Mouse (Mus musculus) thymus, adult 2 months (tissue): ENCODE measurements around the gene Eva1c. TPM values are rescaled to one million over a fixed set of nuclear protein-coding genes. Genes with fewer than 3 reads are reported as not detected.

Source experiments
- DNase-seq: peaks from one replicate; pipeline ENCODE4 v3.0.0; 2021
- H3K27ac ChIP-seq: fragments of 200-500 bp; 2 replicates; pipeline ENCODE4 v1.5.1; 2012; ENCODE audit warnings: low read length, control low read depth; ENCODE audit not compliant: control insufficient read depth, insufficient read depth
- H3K27me3 ChIP-seq: fragments of 200-500 bp; 2 replicates; pipeline ENCODE4 v1.6.1; 2012; ENCODE audit warnings: mild to moderate bottlenecking, low read length, moderate library complexity, mixed read lengths; ENCODE audit not compliant: control insufficient read depth, insufficient read depth
- H3K36me3 ChIP-seq: fragments of 200-500 bp; 2 replicates; pipeline ENCODE4 v1.6.1; 2012; ENCODE audit warnings: mild to moderate bottlenecking, low read length, moderate library complexity; ENCODE audit not compliant: control insufficient read depth, insufficient read depth
- H3K4me1 ChIP-seq: fragments of 200-500 bp; replicated peaks from 2 replicates; pipeline ENCODE4 v1.6.1; 2012; ENCODE audit warnings: low read length; ENCODE audit not compliant: control insufficient read depth, insufficient read depth
- H3K4me3 ChIP-seq: fragments of 200-500 bp; 2 replicates; pipeline ENCODE4 v1.5.1; 2012; ENCODE audit warnings: mild to moderate bottlenecking, low read length, control low read depth, moderate library complexity; ENCODE audit not compliant: control insufficient read depth, insufficient read depth
- CTCF ChIP-seq: fragments of 200-500 bp; IDR thresholded peaks from 2 replicates; pipeline ENCODE4 v1.5.1; 2012; ENCODE audit warnings: mild to moderate bottlenecking, control low read depth, low read length, moderate library complexity, borderline replicate concordance; ENCODE audit not compliant: control insufficient read depth, poor library complexity, insufficient read depth; ENCODE audit errors: extremely low read depth
- POLR2A ChIP-seq: fragments of 200-500 bp; IDR thresholded peaks from 2 replicates; pipeline ENCODE4 v1.6.1; 2012; ENCODE audit warnings: mild to moderate bottlenecking, low read length, control low read depth, moderate library complexity; ENCODE audit not compliant: control insufficient read depth, poor library complexity, insufficient read depth; ENCODE audit errors: extremely low read depth
- WGBS: fragments of 180-500 bp; shearing (Covaris S2); methylation state at CpG from one replicate; pipeline ENCODE4 v1.1.7; 2018; 5-methylcytosine and 5-hydroxymethylcytosine counted together
- polyA plus RNA-seq: library from polyadenylated mRNA; depleted of rRNA; stranded (reverse); fragments of >200 nt; gene quantifications from 2 replicates; pipeline ENCODE4 v1.2.3, GENCODE M21; 2012

The Eva1c gene
- polyA plus RNA-seq, 1 experiment: 2.0 TPM

- Histone ChIP-seq H3K27me3 (no peaks in the 10 kb centered on the region), H3K4me1 (no peaks in the 10 kb centered on the region), H3K4me3 (no peak overlapping the region), H3K27ac (no peak overlapping the region), H3K36me3 (no peaks in the 10 kb centered on the region)
- DNase-seq: no peak
- no peak for TF ChIP-seq CTCF
- no peak for TF ChIP-seq POLR2A
- WGBS: 60% methylated on average over 9 of the region's 9 CpGs
These were observed 39.1 kb downstream of the Eva1c start for GRCm38 (mm10) chr16:90865652-90866051.

- Histone ChIP-seq H3K27me3 (no peaks in the 10 kb centered on the region), H3K4me1 (no peaks in the 10 kb centered on the region; the same call in 1 of the 2 replicates), H3K4me3 (no peak overlapping the region), H3K27ac (no peak overlapping the region), H3K36me3 (no peaks in the 10 kb centered on the region)
- TF ChIP-seq CTCF (no peak), POLR2A (no peak)
- WGBS: 19% methylated on average over 7 of the region's 7 CpGs
- no peak for DNase-seq
These were observed 41.6 kb downstream of the Eva1c start for GRCm38 (mm10) chr16:90868129-90868528.

- Histone ChIP-seq H3K4me3 (no peak overlapping the region), H3K27ac (no peak overlapping the region), H3K27me3 (no peaks in the 10 kb centered on the region), H3K4me1 (no peaks in the 10 kb centered on the region; the same call in 1 of the 2 replicates), H3K36me3 (no peaks in the 10 kb centered on the region)
- WGBS: 82% methylated on average over 4 of the region's 4 CpGs
- TF ChIP-seq CTCF (no peak), POLR2A (no peak)
- no peak for DNase-seq
These were observed 42.8 kb downstream of the Eva1c start for GRCm38 (mm10) chr16:90869361-90869760.

- no peaks in the 10 kb centered on the region for H3K27me3 ChIP-seq
- DNase-seq: no peak
- no peaks in the 10 kb centered on the region for H3K36me3 ChIP-seq
- WGBS: 58% methylated on average over 8 of the region's 8 CpGs
- no peak for TF ChIP-seq POLR2A
- no peak for TF ChIP-seq CTCF
- no peaks in the 10 kb centered on the region; the same call in 1 of the 2 replicates for H3K4me1 ChIP-seq
- H3K4me3 ChIP-seq: no peak overlapping the region
- H3K27ac ChIP-seq: no peak overlapping the region
These were observed 46.4 kb downstream of the Eva1c start for GRCm38 (mm10) chr16:90872936-90873335.

GRCm38 (mm10) chr16:90874536-90874935, 48.0 kb downstream of the Eva1c start:
- Histone ChIP-seq H3K27ac (no peak overlapping the region), H3K4me1 (no peaks in the 10 kb centered on the region; the same call in 1 of the 2 replicates), H3K4me3 (no peak overlapping the region), H3K36me3 (no peaks in the 10 kb centered on the region), H3K27me3 (no peaks in the 10 kb centered on the region)
- DNase-seq: no peak
- WGBS: 89% methylated on average over 5 of the region's 5 CpGs
- TF ChIP-seq POLR2A (no peak), CTCF (no peak)

- Histone ChIP-seq H3K27ac (no peak overlapping the region), H3K36me3 (no peaks in the 10 kb centered on the region), H3K27me3 (no peaks in the 10 kb centered on the region), H3K4me3 (no peak overlapping the region), H3K4me1 (no peaks in the 10 kb centered on the region)
- no peak for DNase-seq
- TF ChIP-seq CTCF (no peak), POLR2A (no peak)
- WGBS: 96% methylated on average over 3 of the region's 3 CpGs
These were observed 51.8 kb downstream of the Eva1c start for GRCm38 (mm10) chr16:90878135-90878860.
